Comparison of ENCODE assay signal across 22 mouse cellular contexts in the genomic region with DNA sequence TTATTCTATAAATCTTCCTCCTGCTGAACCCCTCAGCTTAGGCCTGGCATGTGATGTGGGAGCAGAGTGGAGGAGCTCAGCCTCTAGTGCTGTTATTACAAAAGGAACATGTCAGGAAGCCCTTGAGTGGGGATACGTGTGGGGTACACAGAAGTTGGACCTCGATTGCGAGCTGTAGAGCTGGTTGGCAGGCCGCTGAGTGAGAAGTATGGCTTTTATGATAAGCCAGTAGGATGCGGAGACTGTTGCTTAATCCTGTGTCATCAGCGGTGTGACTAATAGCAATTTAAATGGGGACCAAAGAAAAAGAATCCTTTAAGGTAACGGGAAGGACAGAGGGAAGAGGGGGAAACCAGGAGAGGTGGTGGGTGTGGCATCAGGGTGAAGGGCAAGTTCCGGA. TPM values are rescaled to one million over a fixed set of nuclear protein-coding genes. Genes with fewer than 3 reads are reported as not detected.
A peak's percentile ranks its signal among the peaks of the same experiment; 100 is the strongest.
DNase-seq lines count a peak whose midpoint lies in the region; ATAC-seq and TF ChIP-seq lines count a peak whose summit lies in the region.
"Had no signal": no experiment of that assay in that cellular context is flagged by ENCODE, and none has a peak within 500 bp of the region (broad histone marks: within the 10 kb centered on the region; RNA-seq: fewer than 3 reads in every experiment).

No protein-coding gene starts in this region.

- H3K27me3 ChIP-seq in forebrain, embryonic 10.5 days (ENCODE audit: poor library complexity, severe bottlenecking): peaks cover 17% of the 10 kb centered on the region; the same call in 1 of the 2 replicates
- no peaks in the 10 kb centered on the region for H3K27me3 ChIP-seq in forebrain, embryonic 13.5 days
- no peaks in the 10 kb centered on the region for H3K27me3 ChIP-seq in C2C12 (ENCODE audit: control insufficient read depth, insufficient read depth, insufficient read length)
- H3K27me3 ChIP-seq in liver, embryonic 15.5 days: peaks cover 33% of the 10 kb centered on the region
- H3K27me3 ChIP-seq: embryonic facial prominence, embryonic 13.5 days; hindbrain, embryonic 15.5 days had no signal

- WGBS in forebrain, embryonic 10.5 days: 75% methylated on average over 8 of the region's 8 CpGs
- WGBS in forebrain, embryonic 13.5 days: 76% methylated on average over 8 of the region's 8 CpGs
- WGBS in liver, embryonic 15.5 days (ENCODE audit: insufficient replicate concordance): 30% methylated on average over 8 of the region's 8 CpGs

- no peaks in the 10 kb centered on the region for H3K79me3 ChIP-seq in C2C12 (ENCODE audit: low read depth)

- H3ac ChIP-seq in C2C12 (ENCODE audit: control insufficient read depth, insufficient read length, low read depth): no peak overlapping the region

- no peak for DNase-seq in forebrain, embryonic 10.5 days (ENCODE audit: extremely low spot score, low spot score)
- no peak for DNase-seq in T-cell, adult 2 months (ENCODE audit: low spot score)
- DNase-seq in right cerebral cortex, postnatal 10 days (ENCODE audit: low spot score in 2 of 2): no peak
- DNase-seq in urinary bladder, adult 2 months (ENCODE audit: low spot score): no peak
- DNase-seq: cerebellum, adult 11-12 months; cerebellum, postnatal 14 days; gastrocnemius, postnatal 10 days; heart, adult 18-20 months; heart, postnatal 36 days; kidney, adult 2 months; lung, postnatal 4 days had no signal

- H3K9ac ChIP-seq in forebrain, embryonic 13.5 days: no peak overlapping the region
- H3K9ac ChIP-seq in liver, embryonic 15.5 days: no peak overlapping the region
- H3K9ac ChIP-seq: embryonic facial prominence, embryonic 13.5 days; heart, embryonic 15.5 days; hindbrain, embryonic 15.5 days had no signal

- no peak overlapping the region for H3K4me2 ChIP-seq in forebrain, embryonic 13.5 days
- H3K4me2 ChIP-seq in liver, embryonic 15.5 days: no peak overlapping the region
- H3K4me2 ChIP-seq: embryonic facial prominence, embryonic 13.5 days; heart, embryonic 15.5 days; hindbrain, embryonic 15.5 days had no signal

- no peaks in the 10 kb centered on the region for H3K79me2 ChIP-seq in C2C12 (ENCODE audit: control insufficient read depth, insufficient read depth)

- no peak for ATAC-seq in forebrain, embryonic 13.5 days
- peak; percentile 53; the same call in 1 of the 2 replicates for ATAC-seq in common myeloid progenitor, adult 5-6 weeks (replicated peaks; ENCODE audit: low read depth, poor library complexity, severe bottlenecking)
- ATAC-seq in liver, embryonic 15.5 days (ENCODE audit: insufficient read depth): 0 out of 2 replicates have a peak, but pooled peaks have one; percentile 30
- ATAC-seq: forebrain, embryonic 16.5 days had no signal

- H3K4me1 ChIP-seq in forebrain, embryonic 10.5 days: peaks cover 45% of the 10 kb centered on the region
- 0 out of 2 replicates have a peak, but pooled peaks cover 4% of the 10 kb centered on the region for H3K4me1 ChIP-seq in forebrain, embryonic 13.5 days
- peaks cover 27% of the 10 kb centered on the region for H3K4me1 ChIP-seq in liver, embryonic 15.5 days (replicated peaks)

- no peak for TF ChIP-seq CTCF in C2C12 (IDR thresholded peaks at IDR 0.05; ENCODE audit: control insufficient read depth, insufficient read depth, insufficient read length)

- no peaks in the 10 kb centered on the region for H3K9me3 ChIP-seq in forebrain, embryonic 10.5 days
- no peaks in the 10 kb centered on the region for H3K9me3 ChIP-seq in forebrain, embryonic 13.5 days (replicated peaks)
- H3K9me3 ChIP-seq in liver, embryonic 15.5 days (replicated peaks): no peaks in the 10 kb centered on the region
- H3K9me3 ChIP-seq: embryonic facial prominence, embryonic 13.5 days; heart, embryonic 15.5 days; hindbrain, embryonic 15.5 days; limb, embryonic 10.5 days; midbrain, embryonic 10.5 days had no signal

- no peaks in the 10 kb centered on the region for H3K36me3 ChIP-seq in forebrain, embryonic 10.5 days (replicated peaks)
- no peaks in the 10 kb centered on the region for H3K36me3 ChIP-seq in forebrain, embryonic 13.5 days (ENCODE audit: poor library complexity, severe bottlenecking)
- no peaks in the 10 kb centered on the region for H3K36me3 ChIP-seq in C2C12 (ENCODE audit: control insufficient read depth, insufficient read depth)
- no peaks in the 10 kb centered on the region for H3K36me3 ChIP-seq in liver, embryonic 15.5 days (replicated peaks)
- H3K36me3 ChIP-seq: embryonic facial prominence, embryonic 13.5 days; heart, embryonic 15.5 days; hindbrain, embryonic 15.5 days; limb, embryonic 10.5 days; midbrain, embryonic 10.5 days had no signal

- H3K4me3 ChIP-seq in forebrain, embryonic 10.5 days: no peak overlapping the region
- no peak overlapping the region for H3K4me3 ChIP-seq in forebrain, embryonic 13.5 days
- no peak overlapping the region for H3K4me3 ChIP-seq in C2C12 (ENCODE audit: insufficient read depth, poor library complexity, severe bottlenecking)
- no peak overlapping the region for H3K4me3 ChIP-seq in liver, embryonic 15.5 days (replicated peaks)
- H3K4me3 ChIP-seq: embryonic facial prominence, embryonic 13.5 days; heart, embryonic 15.5 days; hindbrain, embryonic 15.5 days; limb, embryonic 10.5 days; midbrain, embryonic 10.5 days had no signal

- peak overlapping the region; percentile 25; the same call in 1 of the 2 replicates for H3K27ac ChIP-seq in forebrain, embryonic 10.5 days
- no peak overlapping the region for H3K27ac ChIP-seq in forebrain, embryonic 13.5 days
- no peak overlapping the region for H3K27ac ChIP-seq in liver, embryonic 15.5 days (replicated peaks)
- H3K27ac ChIP-seq: embryonic facial prominence, embryonic 13.5 days; heart, embryonic 15.5 days; hindbrain, embryonic 15.5 days; kidney, postnatal 0 days; midbrain, embryonic 10.5 days had no signal

TF ChIP-seq in C2C12, 6 proteins besides CTCF, POLR2A, EP300 and RAD21:
- TF ChIP-seq MYOD1 (IDR thresholded peaks at IDR 0.05; ENCODE audit: control insufficient read depth, insufficient read length, low read depth) (no peak), CEBPB (IDR thresholded peaks at IDR 0.05; ENCODE audit: low read depth) (peak; percentile 41), USF1 (IDR thresholded peaks at IDR 0.05; ENCODE audit: low read depth) (no peak)
TF ChIP-seq in C2C12: peak in this region for 1.

RNA-seq across cellular contexts. Expression of a gene that starts 8.3 kb away (rescaled TPM):
- polyA plus RNA-seq in forebrain, embryonic 10.5 days (2016; fragmentation: Nextera tagmentation; extraction: Ambion mirVana): 128 and 134 TPM in 2 replicates
- polyA plus RNA-seq in forebrain, embryonic 13.5 days (2015; fragmentation: Nextera tagmentation; extraction: Ambion mirVana): 168 and 173 TPM in 2 replicates
- polyA plus RNA-seq in C2C12 (2012; fragmentation: generic; extraction: Trizol): 74.7 TPM
- 40.5 and 53.3 TPM in 2 replicates for total RNA-seq in common myeloid progenitor, adult 5-6 weeks (2017)
- 45.7 and 50.5 TPM in 2 replicates for polyA plus RNA-seq in liver, embryonic 15.5 days (2015; fragmentation: Nextera tagmentation; extraction: Ambion mirVana)
- 59.0 and 71.8 TPM in 2 replicates for polyA plus RNA-seq in urinary bladder, adult 2 months (2012; rRNA removed)
